Mouse (Mus musculus) limb, embryonic 11.5 days (tissue): ENCODE measurements at regions not wholly inside any gene's neighbourhood (a gene's known extent, or its start where the extent isn't known, plus 50 kb on each side); places are given as distances from the start of the nearest gene placed in this dataset.

Source experiments
- ATAC-seq: fragments of 200-750 bp; cut with Nextera tagmentation; 2 replicates; pipeline ENCODE4 v1.8.0; 2017; ENCODE audit warnings: low read depth; ENCODE audit not compliant: insufficient number of reproducible peaks, low FRiP score, low TSS enrichment
- DNase-seq: peaks from one replicate; pipeline ENCODE4 v3.0.0-alpha.2; 2015; ENCODE audit warnings: low spot score
- H3K27ac ChIP-seq: fragments of 300-500 bp; sonication (generic); replicated peaks from 2 replicates; pipeline ENCODE4 v1.5.1; 2014; ENCODE audit warnings: low read depth, mild to moderate bottlenecking, low read length
- H3K27me3 ChIP-seq: fragments of 300-500 bp; sonication (generic); 2 replicates; pipeline ENCODE4 v1.6.1; 2014; ENCODE audit warnings: mild to moderate bottlenecking, low read length, mixed read lengths; ENCODE audit not compliant: control insufficient read depth, insufficient read depth
- H3K36me3 ChIP-seq: fragments of 300-500 bp; sonication (generic); 2 replicates; pipeline ENCODE4 v1.6.1; 2014; ENCODE audit warnings: mild to moderate bottlenecking, low read length, moderate library complexity, mixed read lengths; ENCODE audit not compliant: control insufficient read depth, insufficient read depth
- H3K4me1 ChIP-seq: fragments of 300-500 bp; sonication (generic); 2 replicates; pipeline ENCODE4 v1.6.1; 2014; ENCODE audit warnings: low read length, mixed read lengths; ENCODE audit not compliant: control insufficient read depth, insufficient read depth
- H3K4me2 ChIP-seq: fragments of 300-500 bp; sonication (generic); 2 replicates; pipeline ENCODE4 v1.6.1; 2014; ENCODE audit warnings: low read depth, mild to moderate bottlenecking, moderate library complexity; ENCODE audit not compliant: severe bottlenecking
- H3K4me3 ChIP-seq: fragments of 300-500 bp; sonication (generic); 2 replicates; pipeline ENCODE4 v1.5.1; 2014; ENCODE audit warnings: low read depth, low read length
- H3K9ac ChIP-seq: fragments of 300-500 bp; sonication (generic); 2 replicates; pipeline ENCODE4 v1.6.1; 2014; ENCODE audit warnings: mild to moderate bottlenecking, low read length
- H3K9me3 ChIP-seq: fragments of 300-500 bp; sonication (generic); 2 replicates; pipeline ENCODE4 v1.6.1; 2016; ENCODE audit warnings: low read length; ENCODE audit not compliant: control insufficient read depth
- WGBS: fragments of 180-500 bp; shearing (Covaris S2); extraction: QIAGEN DNeasy Blood & Tissue Kit; methylation state at CpG from one replicate; pipeline ENCODE4 v1.1.7; 2014; 5-methylcytosine and 5-hydroxymethylcytosine counted together

- no peak overlapping the region for H3K27ac ChIP-seq
- ATAC-seq, result no peak
- H3K4me1 ChIP-seq, result peaks cover 12% of the 10 kb centered on the region
- 89% methylated on average over 8 of the region's 8 CpGs for WGBS
- no peaks in the 10 kb centered on the region for H3K36me3 ChIP-seq
- DNase-seq, result no peak
- no peak overlapping the region for H3K9ac ChIP-seq
- H3K4me3 ChIP-seq, result no peak overlapping the region
- H3K9me3 ChIP-seq, result no peaks in the 10 kb centered on the region
- H3K4me2 ChIP-seq, result no peak overlapping the region
- H3K27me3 ChIP-seq, result no peaks in the 10 kb centered on the region
Observed at GRCm38 (mm10) chr16:31530090-31530489, 108.0 kb downstream of the Bdh1 start.

DNA sequence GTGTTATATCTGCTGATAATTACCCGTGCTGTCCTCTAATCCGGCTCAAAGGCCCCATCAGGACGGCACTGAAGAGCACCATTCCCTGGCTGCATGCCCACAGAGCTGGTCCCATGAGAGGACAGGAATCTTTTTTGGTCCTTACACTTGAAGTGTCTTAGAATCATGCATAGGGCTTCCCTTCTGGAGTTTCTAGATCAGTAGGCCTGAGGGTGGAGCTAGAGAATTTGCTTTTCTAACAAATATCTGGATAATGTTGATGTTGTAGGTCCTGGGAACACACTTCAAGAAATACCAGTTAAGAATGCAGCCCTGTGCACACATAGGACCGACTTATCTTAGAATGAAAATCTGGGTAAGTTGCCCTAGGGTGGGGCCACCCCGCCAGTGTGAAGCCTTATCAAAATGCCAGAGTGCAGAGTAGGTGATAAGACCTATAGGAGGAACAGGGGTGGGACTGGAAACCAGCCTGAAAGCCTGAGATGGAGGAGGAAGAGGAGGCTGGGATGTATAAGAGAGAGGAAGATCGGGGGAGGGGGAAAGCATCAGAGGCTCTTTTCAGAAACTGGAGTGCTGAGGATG, 111.2 kb downstream of the Bdh1 start:
- no peak for ATAC-seq
- H3K27ac ChIP-seq, result no peak overlapping the region
- DNase-seq, result no peak
- no peak overlapping the region for H3K4me3 ChIP-seq
- no peak overlapping the region for H3K9ac ChIP-seq
- no peaks in the 10 kb centered on the region for H3K27me3 ChIP-seq
- H3K4me2 ChIP-seq, result no peak overlapping the region
- no peaks in the 10 kb centered on the region for H3K36me3 ChIP-seq
- H3K9me3 ChIP-seq, result no peaks in the 10 kb centered on the region
- H3K4me1 ChIP-seq, result peaks cover 14% of the 10 kb centered on the region
- 65% methylated on average over 6 of the region's 6 CpGs for WGBS

GRCm38 (mm10) chr16:31534923-31535523, 112.9 kb downstream of the Bdh1 start:
- H3K36me3 ChIP-seq, result no peaks in the 10 kb centered on the region
- H3K4me1 ChIP-seq, result peaks cover 14% of the 10 kb centered on the region
- H3K9ac ChIP-seq, result no peak overlapping the region
- no peaks in the 10 kb centered on the region for H3K27me3 ChIP-seq
- no peak overlapping the region for H3K4me3 ChIP-seq
- no peaks in the 10 kb centered on the region for H3K9me3 ChIP-seq
- peak; percentile 63 for DNase-seq
- peak overlapping the region; percentile 76 for H3K27ac ChIP-seq
- WGBS, result 1% methylated on average over 4 of the region's 4 CpGs
- H3K4me2 ChIP-seq, result no peak overlapping the region
- ATAC-seq, result peak; percentile 54; the same call in 1 of the 2 replicates

GRCm38 (mm10) chr16:31536328-31536727, 114.2 kb downstream of the Bdh1 start:
- peaks cover 14% of the 10 kb centered on the region for H3K4me1 ChIP-seq

DNA sequence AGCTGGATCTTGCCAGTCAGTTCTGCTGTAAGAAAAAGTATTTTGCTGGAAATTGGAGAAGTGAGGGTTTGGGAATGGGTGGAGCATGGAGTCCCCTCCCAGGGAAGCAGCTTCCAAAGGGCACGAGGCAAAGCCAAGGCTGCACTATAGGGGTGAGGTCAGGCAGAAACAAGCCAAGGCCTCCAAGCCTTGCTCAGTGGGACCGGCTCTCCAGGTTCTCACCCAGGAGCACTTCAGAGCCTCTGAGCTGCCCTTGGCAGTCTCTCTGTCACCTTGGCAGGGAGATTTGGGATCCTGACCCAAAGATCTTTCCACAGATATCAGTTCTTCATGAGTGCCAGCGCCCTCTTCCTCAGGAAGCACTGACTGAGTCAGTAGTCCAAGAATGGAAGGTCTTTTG, 116.5 kb downstream of the Bdh1 start:
- Histone ChIP-seq H3K9me3 (no peaks in the 10 kb centered on the region), H3K4me3 (no peak overlapping the region), H3K36me3 (no peaks in the 10 kb centered on the region), H3K9ac (no peak overlapping the region), H3K27me3 (no peaks in the 10 kb centered on the region), H3K27ac (no peak overlapping the region), H3K4me2 (no peak overlapping the region), H3K4me1 (peaks cover 12% of the 10 kb centered on the region)
- 82% methylated on average over 3 of the region's 3 CpGs for WGBS
- no peak for DNase-seq
- ATAC-seq, result no peak

More at GRCm38 (mm10) chr16:31536328-31536727, 114.2 kb downstream of the Bdh1 start:
- Histone ChIP-seq H3K4me2 (no peak overlapping the region), H3K4me3 (no peak overlapping the region), H3K9ac (no peak overlapping the region), H3K27ac (no peak overlapping the region), H3K36me3 (no peaks in the 10 kb centered on the region), H3K9me3 (no peaks in the 10 kb centered on the region), H3K27me3 (no peaks in the 10 kb centered on the region)
- no peak for ATAC-seq
- no peak for DNase-seq
- WGBS, result 63% methylated on average over 3 of the region's 3 CpGs

DNA sequence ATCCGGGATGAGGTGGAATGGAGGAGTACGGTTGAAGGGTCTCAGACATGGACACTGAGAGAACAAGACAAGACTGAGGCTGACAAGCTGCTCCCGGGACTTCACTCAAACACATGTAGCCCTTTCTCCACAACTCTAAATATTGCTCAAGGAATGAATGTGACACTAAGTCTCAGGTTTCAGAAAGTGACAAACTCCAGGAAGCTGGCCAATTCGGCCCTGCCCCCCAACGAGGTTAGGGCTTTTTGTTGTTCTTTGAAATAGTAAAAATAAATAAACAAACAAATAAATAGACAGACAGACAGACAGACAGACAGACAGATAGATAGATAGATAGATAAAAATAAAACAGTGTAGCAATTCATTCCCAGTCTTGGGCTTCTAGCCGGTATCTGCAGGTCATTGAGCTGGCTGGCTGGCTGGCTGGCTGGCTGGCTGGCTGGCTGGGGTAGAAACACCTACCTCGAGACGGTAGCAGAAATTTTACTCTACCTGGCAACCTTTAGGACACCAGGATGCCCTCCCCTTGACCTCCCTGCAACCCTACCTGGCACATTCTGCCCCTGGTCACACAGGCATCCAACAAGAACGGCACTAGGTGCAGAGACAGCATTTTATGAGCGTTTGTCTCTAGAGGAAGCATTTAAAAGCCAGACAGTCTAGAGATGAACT, 119.6 kb upstream of the Dlg1 start:
- DNase-seq (no peak), ATAC-seq (no peak)
- 37% methylated on average over 10 of the region's 10 CpGs for WGBS
- Histone ChIP-seq H3K9ac (no peak overlapping the region), H3K4me2 (no peak overlapping the region), H3K4me1 (peaks cover 26% of the 10 kb centered on the region), H3K4me3 (no peak overlapping the region), H3K27ac (0 out of 2 replicates have a peak overlapping the region, but pooled peaks have one; percentile 21), H3K9me3 (no peaks in the 10 kb centered on the region), H3K27me3 (no peaks in the 10 kb centered on the region), H3K36me3 (no peaks in the 10 kb centered on the region)

GRCm38 (mm10) chr16:31546062-31546827, 117.0 kb upstream of the Dlg1 start:
- Histone ChIP-seq H3K36me3 (no peaks in the 10 kb centered on the region), H3K4me1 (peaks cover 28% of the 10 kb centered on the region), H3K4me3 (peak overlapping the region; percentile 15; the same call in 1 of the 2 replicates), H3K9me3 (no peaks in the 10 kb centered on the region), H3K27ac (peak overlapping the region; percentile 73), H3K4me2 (peak overlapping the region; percentile 43), H3K9ac (peak overlapping the region; percentile 37), H3K27me3 (no peaks in the 10 kb centered on the region)
- DNase-seq (peak; percentile 62), ATAC-seq (no peak)
- WGBS, result under 1% methylated on average over 18 of the region's 18 CpGs

- Histone ChIP-seq H3K9ac (no peak overlapping the region), H3K27me3 (no peaks in the 10 kb centered on the region), H3K4me1 (peaks cover 33% of the 10 kb centered on the region), H3K4me3 (no peak overlapping the region), H3K36me3 (no peaks in the 10 kb centered on the region), H3K9me3 (no peaks in the 10 kb centered on the region), H3K27ac (peak overlapping the region; percentile 73), H3K4me2 (no peak overlapping the region)
- 6% methylated on average over 2 of the region's 2 CpGs for WGBS
- no peak for ATAC-seq
- peak; percentile 48 for DNase-seq
Observed at GRCm38 (mm10) chr16:31546828-31547224, 116.4 kb upstream of the Dlg1 start.
